Mouse (Mus musculus) midbrain, embryonic 10.5 days (tissue): ENCODE data around the gene Cdh3. TPM values are rescaled to one million over a fixed set of nuclear protein-coding genes. Genes with fewer than 3 reads are reported as not detected.

Experiments
- DNase-seq: peaks from one replicate; pipeline ENCODE4 v3.0.0-alpha.2; 2017; ENCODE audit warnings: low spot score
- H3K27ac ChIP-seq: fragments of 300-500 bp; sonication (generic); replicated peaks from 2 replicates; pipeline ENCODE4 v1.5.1; 2016; ENCODE audit warnings: mild to moderate bottlenecking
- H3K27me3 ChIP-seq: fragments of 300-500 bp; sonication (generic); 2 replicates; pipeline ENCODE4 v1.6.1; 2016; ENCODE audit warnings: low read depth, mild to moderate bottlenecking; ENCODE audit not compliant: poor library complexity, severe bottlenecking
- H3K36me3 ChIP-seq: fragments of 300-500 bp; sonication (generic); 2 replicates; pipeline ENCODE4 v1.6.1; 2016; ENCODE audit warnings: mild to moderate bottlenecking, moderate library complexity
- H3K4me1 ChIP-seq: fragments of 300-500 bp; sonication (generic); 2 replicates; pipeline ENCODE4 v1.6.1; 2016
- H3K4me3 ChIP-seq: fragments of 300-500 bp; sonication (generic); 2 replicates; pipeline ENCODE4 v1.5.1; 2016; ENCODE audit warnings: mild to moderate bottlenecking, moderate library complexity
- H3K9me3 ChIP-seq: fragments of 300-500 bp; sonication (generic); replicated peaks from 2 replicates; pipeline ENCODE4 v1.6.1; 2016; ENCODE audit warnings: mild to moderate bottlenecking
- WGBS: fragments of 180-500 bp; shearing (Covaris S2); methylation state at CpG from one replicate; pipeline ENCODE4 v1.1.7; 2016; 5-methylcytosine and 5-hydroxymethylcytosine counted together
- polyA plus RNA-seq: library from polyadenylated mRNA; unstranded; fragments of >200 nt; fragmentation: Nextera tagmentation; extraction: Ambion mirVana; gene quantifications from 2 replicates; pipeline ENCODE4 v1.2.1, GENCODE M21; 2016

Cdh3 gene
- polyA plus RNA-seq, 1 experiment from 2014 or later: 3.6 TPM

GRCm38 (mm10) chr8:106605657-106606056 lies 95.0 kb downstream of the Cdh3 start:
- DNase-seq: no peak
- Histone ChIP-seq H3K9me3 (no peaks in the 10 kb centered on the region), H3K4me3 (no peak overlapping the region), H3K27ac (no peak overlapping the region), H3K36me3 (no peaks in the 10 kb centered on the region), H3K27me3 (peaks cover 76% of the 10 kb centered on the region), H3K4me1 (peaks cover 27% of the 10 kb centered on the region)
- 70% methylated on average over 7 of the region's 7 CpGs for WGBS

GRCm38 (mm10) chr8:106606121-106606520 lies 95.4 kb downstream of the Cdh3 start:
- Histone ChIP-seq H3K4me3 (no peak overlapping the region), H3K27me3 (peaks cover 77% of the 10 kb centered on the region), H3K27ac (no peak overlapping the region), H3K9me3 (no peaks in the 10 kb centered on the region), H3K4me1 (peaks cover 23% of the 10 kb centered on the region), H3K36me3 (no peaks in the 10 kb centered on the region)
- 60% methylated on average over 4 of the region's 4 CpGs for whole genome bisulfite sequencing
- DNase-seq: no peak

GRCm38 (mm10) chr8:106606601-106607145 lies 96.0 kb downstream of the Cdh3 start:
- Histone ChIP-seq H3K27me3 (peaks cover 72% of the 10 kb centered on the region), H3K9me3 (no peaks in the 10 kb centered on the region)
- WGBS: 35% methylated on average over 15 of the region's 15 CpGs

More at GRCm38 (mm10) chr8:106606601-106607145, 96.0 kb downstream of the Cdh3 start:
- no peak overlapping the region for H3K27ac ChIP-seq
- H3K4me1 ChIP-seq: peaks cover 19% of the 10 kb centered on the region
- no peak for DNase-seq
- H3K4me3 ChIP-seq: no peak overlapping the region
- no peaks in the 10 kb centered on the region for H3K36me3 ChIP-seq

Other genes with a start within 250 kb of the Cdh3 start
- 10.4 and 17.3 TPM in 2 replicates for gene Smpd3, start 172.9 kb upstream of the Cdh3 start, polyA plus RNA-seq
- gene Zfp90, start 95.6 kb upstream of the Cdh3 start, polyA plus RNA-seq: 27.2 and 28.2 TPM in 2 replicates
- not detected in 2 replicates for gene 6030452D12Rik, start 10.4 kb upstream of the Cdh3 start, polyA plus RNA-seq
- gene Gm10073, start 62.6 kb downstream of the Cdh3 start, polyA plus RNA-seq: 5.7 and 7.1 TPM in 2 replicates
- 8.2 and 8.7 TPM in 2 replicates for gene Cdh1, start 92.5 kb downstream of the Cdh3 start, polyA plus RNA-seq
- 13.8 and 14.2 TPM in 2 replicates for gene Tango6, start 172.2 kb downstream of the Cdh3 start, polyA plus RNA-seq